Mouse (Mus musculus) lung, embryonic 14.5 days (tissue): ENCODE data around the gene Cdh5. TPM values are rescaled to one million over a fixed set of nuclear protein-coding genes. Genes with fewer than 3 reads are reported as not detected.

ENCODE experiments used
- ATAC-seq: fragments of 200-750 bp; cut with Nextera tagmentation; 2 replicates; pipeline ENCODE4 v1.8.0; 2017; ENCODE audit warnings: mild to moderate bottlenecking, moderate TSS enrichment, moderate library complexity; ENCODE audit not compliant: insufficient read depth
- DNase-seq: peaks from one replicate; pipeline ENCODE4 v3.0.0-alpha.2; 2015
- H3K27ac ChIP-seq: fragments of 300-500 bp; sonication (generic); 2 replicates; pipeline ENCODE4 v1.5.1; 2014; ENCODE audit warnings: low read depth, mild to moderate bottlenecking, moderate library complexity
- H3K27me3 ChIP-seq: fragments of 300-500 bp; sonication (generic); 2 replicates; pipeline ENCODE4 v1.6.1; 2014; ENCODE audit warnings: low read length, control low read depth; ENCODE audit not compliant: insufficient read depth
- H3K36me3 ChIP-seq: fragments of 300-500 bp; sonication (generic); 2 replicates; pipeline ENCODE4 v1.6.1; 2014; ENCODE audit warnings: control low read depth; ENCODE audit not compliant: insufficient read depth
- H3K4me1 ChIP-seq: fragments of 300-500 bp; sonication (generic); 2 replicates; pipeline ENCODE4 v1.6.1; 2014; ENCODE audit warnings: antibody characterized with exemption, control low read depth; ENCODE audit not compliant: insufficient read depth
- H3K4me2 ChIP-seq: fragments of 300-500 bp; sonication (generic); 2 replicates; pipeline ENCODE4 v1.6.1; 2014; ENCODE audit warnings: mild to moderate bottlenecking
- H3K4me3 ChIP-seq: fragments of 300-500 bp; sonication (generic); 2 replicates; pipeline ENCODE4 v1.5.1; 2014; ENCODE audit warnings: low read depth, low read length
- H3K9ac ChIP-seq: fragments of 300-500 bp; sonication (generic); 2 replicates; pipeline ENCODE4 v1.6.1; 2014
- H3K9me3 ChIP-seq: fragments of 300-500 bp; sonication (generic); 2 replicates; pipeline ENCODE4 v1.6.1; 2016; ENCODE audit warnings: low read depth, low read length, control low read depth
- CTCF ChIP-seq: IDR thresholded peaks from 2 replicates; pipeline ENCODE4 v1.5.1; 2016; ENCODE audit warnings: antibody characterized with exemption, low read depth
- whole genome bisulfite sequencing: fragments of 180-500 bp; shearing (Covaris S2); extraction: QIAGEN DNeasy Blood & Tissue Kit; methylation state at CpG from one replicate; pipeline ENCODE4 v1.1.7; 2014; 5-methylcytosine and 5-hydroxymethylcytosine counted together
- polyA plus RNA-seq: library from polyadenylated mRNA; unstranded; fragments of >200 nt; fragmentation: Nextera tagmentation; extraction: Ambion mirVana; gene quantifications from 2 replicates; pipeline ENCODE4 v1.2.1, GENCODE M21; 2014

Cdh5 gene
- polyA plus RNA-seq, 1 experiment from 2014 or later = 69.8 TPM

GRCm38 (mm10) chr8:104147947-104148346 lies 46.5 kb downstream of the Cdh5 start:
- ATAC-seq (peak; percentile 25; the same call in 1 of the 2 replicates), DNase-seq (no peak)
- H3K4me1 ChIP-seq = no peaks in the 10 kb centered on the region
- H3K27me3 ChIP-seq = no peaks in the 10 kb centered on the region
- TF ChIP-seq CTCF = no peak
- 96% methylated on average over 2 of the region's 2 CpGs for WGBS
- H3K9me3 ChIP-seq = no peaks in the 10 kb centered on the region
- no peak overlapping the region for H3K9ac ChIP-seq
- no peaks in the 10 kb centered on the region for H3K36me3 ChIP-seq
- no peak overlapping the region for H3K27ac ChIP-seq
- H3K4me2 ChIP-seq = no peak overlapping the region
- H3K4me3 ChIP-seq = no peak overlapping the region

- H3K36me3 ChIP-seq = no peaks in the 10 kb centered on the region
- ATAC-seq = no peak
- WGBS = 68% methylated on average over 5 of the region's 5 CpGs
- H3K4me1 ChIP-seq = no peaks in the 10 kb centered on the region
- no peak overlapping the region for H3K4me2 ChIP-seq
- no peak for DNase-seq
- H3K9me3 ChIP-seq = no peaks in the 10 kb centered on the region
- H3K9ac ChIP-seq = no peak overlapping the region
- TF ChIP-seq CTCF = no peak
- no peak overlapping the region for H3K27ac ChIP-seq
- H3K4me3 ChIP-seq = no peak overlapping the region
- H3K27me3 ChIP-seq = no peaks in the 10 kb centered on the region
Measured at GRCm38 (mm10) chr8:104160731-104161130, 59.3 kb downstream of the Cdh5 start.

DNA sequence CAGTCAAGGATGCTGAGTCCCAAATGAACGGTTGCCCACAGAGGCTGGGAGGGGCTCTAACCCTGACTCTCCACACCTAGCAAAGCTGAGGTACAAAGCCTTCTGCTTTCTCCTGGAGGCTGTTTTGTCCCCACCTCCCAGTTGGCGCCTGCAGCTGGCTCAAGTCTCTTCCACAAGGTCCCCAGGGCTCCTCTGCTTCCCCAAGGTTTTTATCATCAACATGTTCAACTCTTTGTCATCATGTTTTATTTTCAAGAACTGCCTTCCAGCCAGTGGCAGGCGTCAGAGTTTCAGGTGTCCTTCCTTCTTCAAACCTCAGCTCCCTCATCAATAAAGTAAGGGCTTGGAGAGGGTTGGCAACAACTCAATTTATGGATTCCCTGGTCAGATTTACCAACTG lies 68.0 kb downstream of the Cdh5 start:
- Histone ChIP-seq H3K9ac (no peak overlapping the region), H3K27me3 (peaks cover 45% of the 10 kb centered on the region), H3K36me3 (no peaks in the 10 kb centered on the region), H3K4me1 (no peaks in the 10 kb centered on the region), H3K27ac (no peak overlapping the region), H3K4me2 (no peak overlapping the region), H3K9me3 (no peaks in the 10 kb centered on the region), H3K4me3 (no peak overlapping the region)
- TF ChIP-seq CTCF = no peak
- WGBS = 74% methylated on average over 3 of the region's 3 CpGs
- ATAC-seq = no peak
- no peak for DNase-seq

GRCm38 (mm10) chr8:104170118-104171049 lies 69.0 kb downstream of the Cdh5 start, which contains the start of gene Bean1:
TSS of gene Bean1 (plus strand) at chr8:104170442.
- Histone ChIP-seq H3K27me3 (peaks cover 45% of the 10 kb centered on the region), H3K36me3 (no peaks in the 10 kb centered on the region), H3K4me2 (peak within 1 kb of the TSS; percentile 96), H3K27ac (no peak within 1 kb of the TSS), H3K9ac (peak within 1 kb of the TSS; percentile 59), H3K4me1 (no peaks in the 10 kb centered on the region), H3K4me3 (peak within 1 kb of the TSS; percentile 59), H3K9me3 (no peaks in the 10 kb centered on the region)
- no peak for TF ChIP-seq CTCF
- ATAC-seq (peak; percentile 86), DNase-seq (peak; percentile 61)
- 2% methylated on average over 84 of the region's 87 CpGs for WGBS

DNA sequence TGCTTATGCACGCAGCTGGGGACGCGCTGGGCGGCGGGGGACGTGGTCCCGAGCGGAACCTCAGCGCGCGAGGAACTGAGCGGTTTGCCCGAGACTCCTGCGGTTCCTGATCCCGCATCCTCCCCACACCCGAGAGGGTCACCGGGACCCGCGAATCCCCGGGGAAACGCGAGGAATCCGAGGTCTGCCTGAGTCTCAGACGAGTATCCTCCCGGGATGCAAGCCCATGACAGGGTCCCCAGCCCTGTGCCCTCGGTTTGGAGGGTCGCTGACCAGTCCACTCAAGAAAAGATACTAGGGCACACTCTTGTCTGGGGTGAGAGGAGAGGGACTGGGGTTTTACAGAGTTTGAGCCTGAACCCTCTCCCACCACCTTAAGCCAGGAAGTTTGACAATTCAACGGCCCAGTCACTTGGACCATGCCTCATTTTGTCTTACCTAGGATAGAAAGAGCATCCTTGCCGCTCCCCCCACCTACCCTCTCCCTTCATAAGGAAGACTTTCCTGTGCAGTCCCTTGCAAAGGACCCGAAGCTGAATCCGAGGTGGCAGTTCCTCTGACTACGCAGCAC lies 69.7 kb downstream of the Cdh5 start:
- DNase-seq (no peak), ATAC-seq (peak; percentile 5; the same call in 1 of the 2 replicates)
- Histone ChIP-seq H3K9ac (peak overlapping the region; percentile 59), H3K4me3 (peak overlapping the region; percentile 59), H3K36me3 (no peaks in the 10 kb centered on the region), H3K27me3 (peaks cover 45% of the 10 kb centered on the region), H3K27ac (no peak overlapping the region), H3K4me2 (peak overlapping the region; percentile 96), H3K9me3 (no peaks in the 10 kb centered on the region), H3K4me1 (no peaks in the 10 kb centered on the region; the same call in 1 of the 2 replicates)
- WGBS = 6% methylated on average over 32 of the region's 32 CpGs
- TF ChIP-seq CTCF = no peak

DNA sequence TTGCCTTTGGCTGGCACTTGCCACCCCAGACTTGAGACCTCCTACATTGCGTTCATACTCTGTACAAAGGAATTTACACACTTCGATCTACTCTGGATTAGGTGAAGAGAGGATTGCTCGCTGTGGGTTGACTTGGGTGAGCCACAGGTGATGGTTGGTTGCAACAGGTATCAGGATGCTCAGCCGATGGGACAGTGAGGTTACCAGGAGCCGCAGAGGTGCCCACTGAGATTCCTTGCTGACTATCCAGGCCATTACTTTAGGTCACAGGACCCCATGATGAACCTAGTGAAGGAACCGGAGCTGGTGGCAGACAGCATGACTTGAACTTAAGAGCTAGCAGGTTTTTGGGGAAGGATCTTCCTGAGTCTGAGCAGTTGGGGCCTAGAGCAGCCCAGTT lies 71.0 kb downstream of the Cdh5 start:
- WGBS = 88% methylated on average over 6 of the region's 6 CpGs
- Histone ChIP-seq H3K36me3 (no peaks in the 10 kb centered on the region), H3K27ac (no peak overlapping the region), H3K4me3 (no peak overlapping the region), H3K27me3 (peaks cover 45% of the 10 kb centered on the region), H3K9ac (no peak overlapping the region), H3K9me3 (no peaks in the 10 kb centered on the region), H3K4me1 (no peaks in the 10 kb centered on the region; the same call in 1 of the 2 replicates), H3K4me2 (no peak overlapping the region)
- DNase-seq (no peak), ATAC-seq (no peak)
- no peak for TF ChIP-seq CTCF

DNA sequence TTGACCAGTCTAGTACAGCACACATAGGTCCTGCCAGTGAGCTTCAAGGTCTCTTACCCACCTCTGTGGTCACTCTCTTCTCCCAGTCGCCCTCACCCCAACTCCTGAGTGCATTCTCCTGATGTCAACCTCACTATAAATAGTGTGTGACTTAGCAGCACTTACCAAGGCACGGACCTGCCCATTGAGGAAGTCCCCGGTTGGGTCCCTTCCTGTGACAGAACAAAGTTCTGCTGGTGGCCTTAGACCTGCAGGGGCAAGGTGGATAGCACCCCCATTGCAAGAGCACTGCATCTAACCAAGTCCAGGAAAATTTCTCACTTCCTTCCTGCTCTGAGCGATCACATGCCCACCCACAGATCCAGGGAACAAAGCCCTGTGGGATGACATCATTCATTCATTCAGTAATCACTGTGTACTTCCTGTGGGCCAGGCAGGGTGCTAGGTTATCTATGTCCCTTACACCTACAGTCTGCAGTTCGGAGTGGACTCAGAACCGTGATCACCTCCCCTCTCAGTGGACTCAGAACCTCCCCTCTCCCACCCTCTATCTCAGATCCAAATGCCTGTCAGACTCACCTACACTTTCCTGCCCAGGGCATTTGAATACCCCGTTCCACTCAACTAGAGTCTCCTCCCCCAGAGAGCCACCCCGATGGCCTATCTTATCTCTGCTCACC lies 74.6 kb downstream of the Cdh5 start:
- ATAC-seq (peak; percentile 45; the same call in 1 of the 2 replicates), DNase-seq (no peak)
- H3K4me1 ChIP-seq = no peaks in the 10 kb centered on the region; the same call in 1 of the 2 replicates
- no peak overlapping the region for H3K4me3 ChIP-seq
- H3K4me2 ChIP-seq = no peak overlapping the region
- no peaks in the 10 kb centered on the region for H3K9me3 ChIP-seq
- peaks cover 26% of the 10 kb centered on the region for H3K27me3 ChIP-seq
- H3K27ac ChIP-seq = no peak overlapping the region
- H3K36me3 ChIP-seq = no peaks in the 10 kb centered on the region
- no peak for TF ChIP-seq CTCF
- no peak overlapping the region for H3K9ac ChIP-seq
- 59% methylated on average over 8 of the region's 8 CpGs for WGBS
